Mouse (Mus musculus) embryonic facial prominence, embryonic 11.5 days (tissue): Measurements from ENCODE around the gene Nav2. TPM values are rescaled to one million over a fixed set of nuclear protein-coding genes. Genes with fewer than 3 reads are reported as not detected.

ENCODE experiments used
- ATAC-seq: fragments of 200-750 bp; cut with Nextera tagmentation; replicated peaks from 2 replicates; pipeline ENCODE4 v1.8.0; 2017; ENCODE audit warnings: low read depth; ENCODE audit not compliant: insufficient number of reproducible peaks, low FRiP score, low TSS enrichment
- DNase-seq: peaks from one replicate; pipeline ENCODE4 v3.0.0-alpha.2; 2015; ENCODE audit warnings: low spot score
- H3K27ac ChIP-seq: fragments of 300-500 bp; sonication (generic); replicated peaks from 2 replicates; pipeline ENCODE4 v1.5.1; 2014; ENCODE audit warnings: mild to moderate bottlenecking, low read depth, low read length, control low read depth
- H3K27me3 ChIP-seq: fragments of 300-500 bp; sonication (generic); 2 replicates; pipeline ENCODE4 v1.6.1; 2014; ENCODE audit warnings: mild to moderate bottlenecking, low read length, moderate library complexity, mixed read lengths; ENCODE audit not compliant: control insufficient read depth, insufficient read depth
- H3K36me3 ChIP-seq: fragments of 300-500 bp; sonication (generic); replicated peaks from 2 replicates; pipeline ENCODE4 v1.6.1; 2014; ENCODE audit warnings: low read depth, mild to moderate bottlenecking, low read length, moderate library complexity, mixed read lengths; ENCODE audit not compliant: control insufficient read depth, insufficient read depth
- H3K4me1 ChIP-seq: fragments of 300-500 bp; sonication (generic); 2 replicates; pipeline ENCODE4 v1.6.1; 2014; ENCODE audit warnings: low read length, mixed read lengths; ENCODE audit not compliant: control insufficient read depth, insufficient read depth
- H3K4me2 ChIP-seq: fragments of 300-500 bp; sonication (generic); 2 replicates; pipeline ENCODE4 v1.6.1; 2014; ENCODE audit warnings: low read depth, mild to moderate bottlenecking, control low read depth, low read length, moderate library complexity
- H3K4me3 ChIP-seq: fragments of 300-500 bp; sonication (generic); 2 replicates; pipeline ENCODE4 v1.5.1; 2014; ENCODE audit warnings: low read depth, low read length, control low read depth
- H3K9ac ChIP-seq: fragments of 300-500 bp; sonication (generic); replicated peaks from 2 replicates; pipeline ENCODE4 v1.6.1; 2014; ENCODE audit warnings: mild to moderate bottlenecking, control low read depth, low read length
- H3K9me3 ChIP-seq: fragments of 300-500 bp; sonication (generic); replicated peaks from 2 replicates; pipeline ENCODE4 v1.6.1; 2016; ENCODE audit warnings: mild to moderate bottlenecking, low read length, inconsistent platforms, mixed read lengths; ENCODE audit not compliant: control insufficient read depth
- WGBS: fragments of 180-500 bp; shearing (Covaris S2); extraction: QIAGEN DNeasy Blood & Tissue Kit; methylation state at CpG from one replicate; pipeline ENCODE4 v1.1.7; 2014; 5-methylcytosine and 5-hydroxymethylcytosine counted together
- polyA plus RNA-seq: library from polyadenylated mRNA; unstranded; fragments of >200 nt; fragmentation: Nextera tagmentation; extraction: Ambion mirVana; gene quantifications from 2 replicates; pipeline ENCODE4 v1.2.1, GENCODE M21; 2014

Nav2 gene
- polyA plus RNA-seq, 1 experiment from 2014 or later, result 7.3 TPM

DNA sequence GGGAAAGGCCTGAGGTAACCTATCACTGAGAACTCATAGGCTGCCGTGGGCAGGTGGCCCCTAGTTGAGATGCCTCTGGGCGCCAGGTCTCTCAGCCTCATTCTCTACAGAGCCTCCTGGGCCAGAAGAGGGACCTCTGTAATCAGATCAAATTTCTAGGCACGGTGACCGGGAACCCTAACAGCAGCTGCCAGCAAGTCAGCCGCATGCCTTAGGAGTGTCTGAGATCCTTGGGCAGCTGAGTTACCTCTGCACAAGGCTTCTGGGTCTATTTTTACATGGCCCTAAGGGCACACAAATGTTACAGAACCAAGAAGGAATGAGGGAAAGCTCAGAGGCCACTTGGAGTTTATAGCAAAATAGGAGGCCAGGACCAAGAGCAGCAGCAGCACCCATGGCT is 470.1 kb downstream of the Nav2 start:
- ATAC-seq (no peak), DNase-seq (no peak)
- Histone ChIP-seq H3K4me2 (no peak overlapping the region), H3K27me3 (no peaks in the 10 kb centered on the region), H3K27ac (no peak overlapping the region), H3K4me1 (no peaks in the 10 kb centered on the region), H3K9ac (no peak overlapping the region), H3K9me3 (no peaks in the 10 kb centered on the region), H3K4me3 (no peak overlapping the region), H3K36me3 (no peaks in the 10 kb centered on the region)
- WGBS, result 60% methylated on average over 5 of the region's 5 CpGs

DNA sequence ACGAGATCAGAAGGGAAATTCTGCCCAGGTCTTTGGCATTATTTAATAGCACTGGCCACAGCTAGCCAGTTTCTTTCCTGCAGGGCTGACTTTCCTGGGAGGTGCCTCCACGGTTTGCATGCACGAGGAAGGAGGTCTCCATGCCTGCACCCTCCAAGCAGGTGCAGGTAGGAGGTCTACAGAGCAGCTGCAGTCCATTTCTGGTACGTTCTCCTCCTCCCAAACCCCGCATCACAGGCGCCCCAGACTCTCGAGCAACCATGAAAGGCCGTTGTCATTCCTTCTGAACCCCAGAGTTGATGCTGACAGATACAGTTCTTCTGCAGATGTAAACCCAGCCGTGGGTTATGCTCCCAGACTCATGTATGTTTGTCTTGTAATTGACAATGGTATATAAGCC is 472.4 kb downstream of the Nav2 start:
- 83% methylated on average over 9 of the region's 9 CpGs for WGBS
- Histone ChIP-seq H3K9me3 (no peaks in the 10 kb centered on the region), H3K27ac (no peak overlapping the region), H3K4me1 (no peaks in the 10 kb centered on the region), H3K36me3 (no peaks in the 10 kb centered on the region), H3K9ac (no peak overlapping the region), H3K4me2 (no peak overlapping the region), H3K4me3 (no peak overlapping the region), H3K27me3 (no peaks in the 10 kb centered on the region)
- no peak for DNase-seq
- no peak for ATAC-seq

DNA sequence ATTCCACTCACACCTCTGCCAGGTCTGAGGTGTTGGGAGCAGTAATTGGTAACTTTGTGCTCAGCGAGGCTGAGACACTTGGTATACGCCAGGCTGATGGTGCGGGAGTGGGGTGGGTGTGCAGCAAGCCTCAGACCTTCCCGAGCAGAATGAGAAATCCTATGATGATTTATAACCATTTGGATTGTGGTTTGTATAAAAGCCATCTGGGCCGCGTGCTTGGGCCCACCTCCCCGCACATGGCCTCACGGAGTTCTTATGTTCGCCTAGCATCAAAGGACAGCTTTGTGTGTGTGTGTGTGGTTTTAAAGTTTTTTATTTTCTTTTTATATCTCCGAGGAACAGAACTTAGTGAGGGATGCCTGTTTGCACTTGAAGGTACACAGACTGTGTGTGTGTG is 474.4 kb downstream of the Nav2 start:
- WGBS, result 77% methylated on average over 10 of the region's 10 CpGs
- no peak overlapping the region for H3K27ac ChIP-seq

DNA sequence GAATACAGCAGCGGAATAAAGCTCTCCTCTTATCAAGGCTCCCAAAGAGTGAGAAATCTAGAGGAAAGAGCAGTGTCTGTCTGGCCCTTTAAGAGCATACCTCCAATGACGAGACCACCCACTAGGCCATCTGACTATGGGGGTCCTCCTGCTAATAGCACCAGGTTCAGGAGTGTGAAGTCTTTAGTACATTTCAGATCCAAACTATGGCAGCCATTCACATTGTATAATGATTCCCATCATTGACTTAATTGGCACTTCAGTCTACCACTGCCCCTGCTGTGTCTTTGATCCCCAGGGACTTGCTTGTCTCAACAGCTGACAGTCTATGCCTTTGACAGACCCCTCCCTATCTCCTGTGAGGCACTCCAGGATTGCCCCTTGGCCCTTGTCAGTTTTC is 479.6 kb downstream of the Nav2 start:
- Histone ChIP-seq H3K27ac (no peak overlapping the region), H3K9me3 (no peaks in the 10 kb centered on the region), H3K9ac (no peak overlapping the region), H3K4me2 (no peak overlapping the region), H3K36me3 (no peaks in the 10 kb centered on the region), H3K27me3 (no peaks in the 10 kb centered on the region), H3K4me3 (no peak overlapping the region), H3K4me1 (no peaks in the 10 kb centered on the region)
- ATAC-seq (0 out of 2 replicates have a peak, but pooled peaks have one; percentile 49), DNase-seq (no peak)
- WGBS, result 55% methylated on average over 2 of the region's 2 CpGs

More for the DNA sequence above, 474.4 kb downstream of the Nav2 start:
- H3K9ac ChIP-seq, result no peak overlapping the region
- H3K4me2 ChIP-seq, result no peak overlapping the region
- H3K4me1 ChIP-seq, result no peaks in the 10 kb centered on the region
- ATAC-seq (no peak), DNase-seq (no peak)
- H3K27me3 ChIP-seq, result no peaks in the 10 kb centered on the region
- H3K4me3 ChIP-seq, result no peak overlapping the region
- H3K36me3 ChIP-seq, result no peaks in the 10 kb centered on the region
- H3K9me3 ChIP-seq, result no peaks in the 10 kb centered on the region

DNA sequence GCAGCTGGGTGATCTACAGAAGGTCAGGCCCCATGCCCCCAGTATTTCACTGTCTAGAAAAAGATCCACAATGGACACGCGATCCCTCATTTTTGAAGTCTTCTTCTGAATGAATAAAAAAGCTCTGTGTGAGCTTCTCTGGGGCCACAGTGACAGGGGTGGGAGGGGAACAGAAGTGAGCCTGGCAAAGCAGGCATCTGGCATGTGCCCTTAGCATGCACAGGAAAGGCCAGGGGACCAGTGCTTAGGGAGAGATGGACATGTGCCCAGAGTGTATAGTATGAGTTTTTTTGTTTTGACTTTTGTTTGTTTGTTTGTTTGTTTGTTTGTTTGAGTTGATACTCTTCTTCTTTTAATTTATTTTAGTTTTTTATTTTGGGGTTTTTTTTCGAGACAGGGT is 481.8 kb downstream of the Nav2 start:
- DNase-seq (no peak), ATAC-seq (no peak)
- no peak overlapping the region for H3K27ac ChIP-seq
- H3K9me3 ChIP-seq, result no peaks in the 10 kb centered on the region
- no peak overlapping the region for H3K4me2 ChIP-seq
- 70% methylated on average over 3 of the region's 3 CpGs for WGBS
- H3K9ac ChIP-seq, result no peak overlapping the region
- no peaks in the 10 kb centered on the region for H3K27me3 ChIP-seq
- H3K36me3 ChIP-seq, result no peaks in the 10 kb centered on the region
- no peaks in the 10 kb centered on the region for H3K4me1 ChIP-seq
- no peak overlapping the region for H3K4me3 ChIP-seq

DNA sequence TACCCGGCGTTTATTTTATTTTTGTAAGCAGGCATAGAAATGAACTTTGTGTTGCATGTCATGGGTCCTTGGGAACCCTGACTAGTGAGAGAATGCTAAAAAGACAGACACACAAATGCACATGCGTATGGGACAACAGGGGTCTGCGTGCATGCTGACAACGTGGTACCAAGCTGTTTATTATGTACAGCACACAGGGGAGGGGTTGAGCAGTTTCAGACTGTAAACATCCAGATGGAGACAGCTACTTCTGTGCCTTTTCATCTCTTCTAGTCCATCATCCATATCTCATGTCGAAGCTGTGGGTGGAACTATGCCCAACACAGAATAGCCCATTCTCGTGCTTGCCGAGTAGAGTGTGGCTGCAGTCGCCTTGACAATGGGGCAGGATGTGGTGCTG is 482.3 kb downstream of the Nav2 start:
- Histone ChIP-seq H3K4me3 (no peak overlapping the region), H3K4me1 (no peaks in the 10 kb centered on the region), H3K9me3 (no peaks in the 10 kb centered on the region), H3K9ac (no peak overlapping the region), H3K4me2 (no peak overlapping the region), H3K27ac (no peak overlapping the region), H3K36me3 (no peaks in the 10 kb centered on the region), H3K27me3 (no peaks in the 10 kb centered on the region)
- no peak for ATAC-seq
- DNase-seq, result no peak
- WGBS, result 82% methylated on average over 9 of the region's 9 CpGs

DNA sequence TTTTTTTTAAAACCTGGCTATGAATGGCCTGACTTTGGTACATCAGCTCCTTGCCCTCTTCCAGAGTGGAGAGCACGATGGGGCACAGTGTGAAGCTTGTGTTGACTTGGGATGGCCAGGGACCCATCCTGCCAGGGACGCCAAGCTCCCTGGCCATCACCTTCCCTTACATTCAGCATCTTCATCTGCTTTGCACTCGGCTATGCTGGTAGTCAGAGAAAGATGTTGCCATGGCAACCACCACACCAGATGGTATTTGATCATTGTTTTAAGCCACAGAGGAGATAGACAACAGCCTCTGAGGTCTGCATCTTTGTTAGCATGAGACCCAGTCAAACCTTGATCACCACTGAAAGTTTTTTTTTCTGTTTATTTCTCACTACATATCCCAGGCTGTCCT is 483.7 kb downstream of the Nav2 start:
- Histone ChIP-seq H3K4me3 (no peak overlapping the region), H3K9me3 (no peaks in the 10 kb centered on the region), H3K4me1 (no peaks in the 10 kb centered on the region), H3K36me3 (no peaks in the 10 kb centered on the region), H3K9ac (no peak overlapping the region), H3K4me2 (no peak overlapping the region), H3K27ac (no peak overlapping the region), H3K27me3 (no peaks in the 10 kb centered on the region)
- 64% methylated on average over 3 of the region's 3 CpGs for WGBS
- DNase-seq (no peak), ATAC-seq (no peak)

DNA sequence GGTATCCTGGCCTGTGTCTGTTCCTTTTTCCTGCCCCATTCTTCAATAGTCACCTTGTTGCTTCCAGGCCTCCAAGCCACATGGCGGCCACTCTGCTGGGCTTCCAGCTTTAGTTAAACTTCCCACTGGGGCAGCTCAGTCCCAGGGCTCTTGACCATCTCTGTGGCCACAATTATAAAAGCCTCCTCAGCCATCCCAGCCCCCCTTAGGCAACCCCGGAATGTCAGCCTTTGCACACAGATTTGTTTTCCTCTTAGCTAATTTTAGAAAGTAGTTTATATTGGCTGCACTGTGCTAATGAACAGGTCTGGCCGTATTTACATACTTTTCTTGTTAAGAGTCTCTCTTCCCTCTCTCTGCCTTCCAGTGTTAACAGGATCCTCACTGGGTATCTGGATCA is 484.3 kb downstream of the Nav2 start:
- no peak overlapping the region for H3K27ac ChIP-seq
- WGBS, result 62% methylated on average over 3 of the region's 3 CpGs

More for the DNA sequence above, 484.3 kb downstream of the Nav2 start:
- Histone ChIP-seq H3K4me2 (no peak overlapping the region), H3K4me1 (no peaks in the 10 kb centered on the region), H3K9me3 (no peaks in the 10 kb centered on the region), H3K4me3 (no peak overlapping the region), H3K9ac (no peak overlapping the region), H3K27me3 (no peaks in the 10 kb centered on the region), H3K36me3 (no peaks in the 10 kb centered on the region)
- ATAC-seq (no peak), DNase-seq (no peak)
